Mouse (Mus musculus): Measurements from ENCODE around the gene Rab31. TPM values are rescaled to one million over a fixed set of nuclear protein-coding genes. Genes with fewer than 3 reads are reported as not detected.

The Rab31 gene
- total and polyA plus RNA-seq, 3 experiments, result 0.79 to 2.8 (median 1.2) TPM

DNA sequence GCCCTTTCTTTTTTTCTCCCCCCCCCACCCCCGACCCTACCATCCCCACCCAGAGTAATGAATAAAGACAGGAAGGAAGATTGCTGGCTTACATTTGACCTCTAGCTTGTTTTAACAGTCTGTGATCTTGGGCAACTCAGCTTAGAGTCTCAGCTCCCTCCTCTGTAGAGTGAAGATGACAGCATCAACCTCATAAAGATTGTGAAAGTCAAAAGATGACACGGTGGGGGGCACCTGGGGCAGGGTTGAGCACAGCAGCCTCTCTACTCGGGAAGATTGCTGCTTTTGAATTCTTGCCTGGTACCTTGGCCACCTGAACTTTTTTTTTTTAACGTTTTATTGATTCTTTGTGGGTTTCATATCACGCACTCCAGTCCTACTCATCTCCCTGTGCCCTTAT, 124.6 kb downstream of the Rab31 start:
- Histone ChIP-seq H3K9me3 (replicated peaks; ENCODE audit: low read length) (no peaks in the 10 kb centered on the region), H3K4me1 (ENCODE audit: control insufficient read depth in 1 of 2, insufficient read depth in 2 of 2) (peaks cover 5% of the 10 kb centered on the region in 2 experiments; a peak in 1 of 4 replicates), H3K4me2 (ENCODE audit: insufficient read depth, low read depth, poor library complexity, severe bottlenecking) (no peak overlapping the region), H3K27ac (ENCODE audit: insufficient read depth, low read depth) (no peak overlapping the region), H3K27me3 (replicated peaks) (no peaks in the 10 kb centered on the region), H3K4me3 (replicated peaks in 1 of 3; ENCODE audit: low read depth in 2 of 3, low read length in 2 of 3, poor library complexity in 1 of 3) (no peak overlapping the region), H3K79me2 (replicated peaks; ENCODE audit: control insufficient read depth, extremely low read depth, insufficient read depth, poor library complexity, severe bottlenecking) (no peaks in the 10 kb centered on the region), H3K9ac (ENCODE audit: insufficient read depth, low read depth) (no peak overlapping the region), H3K36me3 (replicated peaks in 1 of 2; ENCODE audit: control insufficient read depth in 1 of 2, insufficient read depth in 1 of 2, low read length in 1 of 2) (no peaks in the 10 kb centered on the region)
- in situ Hi-C loops (cut with MboI; ENCODE audit: low pct_ligation_motif_present, low pct_unique_long_range_greater_than_20kb, low sequenced_read_pairs) (no loop called here), dilution Hi-C loops (cut with MboI; ENCODE audit: extremely low pct_ligation_motif_present, extremely low pct_unique_long_range_greater_than_20kb, low sequenced_read_pairs) (no loop called here)
- TF ChIP-seq USF1 (IDR thresholded peaks at IDR 0.05; ENCODE audit: low read depth, low read length) (no peak), MEF2A (IDR thresholded peaks at IDR 0.05; ENCODE audit: borderline replicate concordance, low read depth, low read length) (no peak), KAT2A (IDR thresholded peaks at IDR 0.05; ENCODE audit: insufficient replicate concordance, low read length) (no peak), E2F4 (IDR thresholded peaks at IDR 0.05; ENCODE audit: insufficient replicate concordance, low read depth, low read length) (no peak), GABPA (IDR thresholded peaks at IDR 0.05; ENCODE audit: insufficient replicate concordance, low read depth, low read length) (no peak), ZC3H11A (IDR thresholded peaks at IDR 0.05; ENCODE audit: low read depth, low read length) (no peak), JUND (conservative IDR thresholded peaks at IDR 0.05; ENCODE audit: low read depth, low read length) (no peak), EP300 (IDR thresholded peaks at IDR 0.05; ENCODE audit: low read length) (no peak), MAX (IDR thresholded peaks at IDR 0.05; ENCODE audit: low read length) (no peak), PAX5 (IDR thresholded peaks at IDR 0.05; ENCODE audit: low read length) (no peak), JUN (IDR thresholded peaks at IDR 0.05; ENCODE audit: insufficient read depth, low read depth, low read length) (no peak), UBTF (IDR thresholded peaks at IDR 0.05; ENCODE audit: low read depth, low read length) (no peak), MAFK (IDR thresholded peaks at IDR 0.05; ENCODE audit: insufficient replicate concordance, low read length) (no peak)
- DNase-seq (ENCODE audit: extremely low read depth), result no peak

GRCm38 (mm10) chr17:65647226-65647625, 125.3 kb downstream of the Rab31 start:
- in situ Hi-C loops (cut with MboI; ENCODE audit: low pct_ligation_motif_present, low pct_unique_long_range_greater_than_20kb, low sequenced_read_pairs) (no loop called here), dilution Hi-C loops (cut with MboI; ENCODE audit: extremely low pct_ligation_motif_present, extremely low pct_unique_long_range_greater_than_20kb, low sequenced_read_pairs) (no loop called here)
- Histone ChIP-seq H3K4me2 (ENCODE audit: insufficient read depth, low read depth, poor library complexity, severe bottlenecking) (no peak overlapping the region), H3K4me1 (ENCODE audit: control insufficient read depth in 1 of 2, insufficient read depth in 2 of 2) (peaks cover 5% of the 10 kb centered on the region in 2 experiments; a peak in 1 of 4 replicates), H3K9me3 (replicated peaks; ENCODE audit: low read length) (no peaks in the 10 kb centered on the region), H3K79me2 (replicated peaks; ENCODE audit: control insufficient read depth, extremely low read depth, insufficient read depth, poor library complexity, severe bottlenecking) (no peaks in the 10 kb centered on the region), H3K36me3 (replicated peaks in 1 of 2; ENCODE audit: control insufficient read depth in 1 of 2, insufficient read depth in 1 of 2, low read length in 1 of 2) (no peaks in the 10 kb centered on the region), H3K4me3 (replicated peaks in 1 of 3; ENCODE audit: low read depth in 2 of 3, low read length in 2 of 3, poor library complexity in 1 of 3) (no peak overlapping the region), H3K9ac (ENCODE audit: insufficient read depth, low read depth) (no peak overlapping the region), H3K27ac (ENCODE audit: insufficient read depth, low read depth) (no peak overlapping the region), H3K27me3 (replicated peaks) (no peaks in the 10 kb centered on the region)
- DNase-seq (ENCODE audit: extremely low read depth), result no peak
- TF ChIP-seq E2F4 (IDR thresholded peaks at IDR 0.05; ENCODE audit: insufficient replicate concordance, low read depth, low read length), result no peak
- TF ChIP-seq HCFC1 (IDR thresholded peaks at IDR 0.05; ENCODE audit: low read depth, low read length), result no peak
- no peak for TF ChIP-seq POLR2A (IDR thresholded peaks at IDR 0.05; ENCODE audit: low read depth, low read length)
- no peak for TF ChIP-seq NRF1 (IDR thresholded peaks at IDR 0.05; ENCODE audit: low read depth, low read length)
- no peak for TF ChIP-seq PAX5 (IDR thresholded peaks at IDR 0.05; ENCODE audit: low read length)
- TF ChIP-seq RCOR1 (conservative IDR thresholded peaks at IDR 0.05; ENCODE audit: low read depth, low read length), result no peak
- TF ChIP-seq ZC3H11A (IDR thresholded peaks at IDR 0.05; ENCODE audit: low read depth, low read length), result no peak
- no peak for TF ChIP-seq POLR2AphosphoS2 (IDR thresholded peaks at IDR 0.05; ENCODE audit: low read depth, low read length)
- no peak for TF ChIP-seq MYC (IDR thresholded peaks at IDR 0.05; ENCODE audit: low read depth, low read length)
- no peak for TF ChIP-seq JUN (IDR thresholded peaks at IDR 0.05; ENCODE audit: insufficient read depth, low read depth, low read length)
- no peak for TF ChIP-seq BHLHE40 (IDR thresholded peaks at IDR 0.05; ENCODE audit: low read depth, low read length)
- no peak for TF ChIP-seq GABPA (IDR thresholded peaks at IDR 0.05; ENCODE audit: insufficient replicate concordance, low read depth, low read length)
- no peak for TF ChIP-seq ETS1 (conservative IDR thresholded peaks at IDR 0.05; ENCODE audit: low read depth, low read length)
- TF ChIP-seq TCF12 (IDR thresholded peaks at IDR 0.05; ENCODE audit: low read depth, low read length), result no peak
- TF ChIP-seq CHD2 (IDR thresholded peaks at IDR 0.05; ENCODE audit: low read length), result no peak
- TF ChIP-seq KAT2A (IDR thresholded peaks at IDR 0.05; ENCODE audit: insufficient replicate concordance, low read length), result no peak

Data from CH12.LX (cell line).